Mouse (Mus musculus) hindbrain, embryonic 11.5 days (tissue): ENCODE measurements around the gene Dnah5. TPM values are rescaled to one million over a fixed set of nuclear protein-coding genes. Genes with fewer than 3 reads are reported as not detected.

Source experiments
- ATAC-seq: fragments of 200-750 bp; cut with Nextera tagmentation; 2 replicates; pipeline ENCODE4 v1.8.0; 2017; ENCODE audit warnings: mild to moderate bottlenecking, moderate TSS enrichment, moderate library complexity; ENCODE audit not compliant: low FRiP score
- DNase-seq: peaks from one replicate; pipeline ENCODE4 v3.0.0-alpha.2; 2015; ENCODE audit warnings: low spot score
- H3K27ac ChIP-seq: fragments of 300-500 bp; sonication (generic); 2 replicates; pipeline ENCODE4 v1.5.1; 2014; ENCODE audit warnings: mild to moderate bottlenecking, low read depth, low read length
- H3K27me3 ChIP-seq: fragments of 300-500 bp; sonication (generic); 2 replicates; pipeline ENCODE4 v1.6.1; 2014; ENCODE audit warnings: mild to moderate bottlenecking, low read length, moderate library complexity, mixed read lengths; ENCODE audit not compliant: control insufficient read depth, insufficient read depth
- H3K36me3 ChIP-seq: fragments of 300-500 bp; sonication (generic); 2 replicates; pipeline ENCODE4 v1.6.1; 2014; ENCODE audit warnings: mild to moderate bottlenecking, low read length, moderate library complexity, mixed read lengths; ENCODE audit not compliant: control insufficient read depth, insufficient read depth
- H3K4me1 ChIP-seq: fragments of 300-500 bp; sonication (generic); replicated peaks from 2 replicates; pipeline ENCODE4 v1.6.1; 2014; ENCODE audit warnings: low read length, mixed read lengths; ENCODE audit not compliant: control insufficient read depth, insufficient read depth
- H3K4me2 ChIP-seq: fragments of 300-500 bp; sonication (generic); replicated peaks from 2 replicates; pipeline ENCODE4 v1.6.1; 2014; ENCODE audit warnings: mild to moderate bottlenecking, low read depth, low read length
- H3K4me3 ChIP-seq: fragments of 300-500 bp; sonication (generic); 2 replicates; pipeline ENCODE4 v1.5.1; 2014; ENCODE audit warnings: low read depth, low read length
- H3K9ac ChIP-seq: fragments of 300-500 bp; sonication (generic); 2 replicates; pipeline ENCODE4 v1.6.1; 2014; ENCODE audit warnings: low read depth, low read length
- H3K9me3 ChIP-seq: fragments of 300-500 bp; sonication (generic); 2 replicates; pipeline ENCODE4 v1.6.1; 2016; ENCODE audit warnings: low read length; ENCODE audit not compliant: control insufficient read depth
- WGBS: fragments of 180-500 bp; shearing (Covaris S2); extraction: QIAGEN DNeasy Blood & Tissue Kit; methylation state at CpG from one replicate; pipeline ENCODE4 v1.1.7; 2014; 5-methylcytosine and 5-hydroxymethylcytosine counted together
- polyA plus RNA-seq: library from polyadenylated mRNA; unstranded; fragments of >200 nt; fragmentation: Nextera tagmentation; extraction: Ambion mirVana; gene quantifications from 2 replicates; pipeline ENCODE4 v1.2.1, GENCODE M21; 2014

Gene Dnah5
- polyA plus RNA-seq, 1 experiment from 2014 or later = 0.49 TPM

DNA sequence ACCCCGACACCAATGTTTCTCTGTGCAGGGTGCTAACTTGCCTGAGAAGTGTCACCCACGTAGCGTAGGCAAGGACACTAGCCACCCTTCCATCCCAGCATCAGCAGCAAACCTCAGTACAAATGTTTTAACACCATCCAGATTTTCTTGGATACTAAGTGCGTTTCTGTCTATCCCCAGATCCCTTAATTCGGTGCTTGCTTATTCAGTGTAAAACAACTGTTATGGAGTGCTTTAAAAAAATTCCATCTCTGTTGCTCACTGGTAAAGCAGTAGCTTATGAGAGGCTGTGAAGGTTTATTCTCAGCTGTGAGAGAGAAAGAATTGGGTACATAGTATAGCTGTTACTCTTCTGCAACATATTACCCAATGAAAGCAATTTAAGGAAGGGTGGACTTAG, 9.5 kb downstream of the Dnah5 start:
- no peaks in the 10 kb centered on the region for H3K4me1 ChIP-seq
- H3K27me3 ChIP-seq = no peaks in the 10 kb centered on the region
- H3K9ac ChIP-seq = no peak overlapping the region
- WGBS = 93% methylated on average over 5 of the region's 5 CpGs
- no peak overlapping the region for H3K27ac ChIP-seq
- no peak overlapping the region for H3K4me2 ChIP-seq
- DNase-seq = no peak
- H3K9me3 ChIP-seq = no peaks in the 10 kb centered on the region
- H3K36me3 ChIP-seq = no peaks in the 10 kb centered on the region
- no peak overlapping the region for H3K4me3 ChIP-seq
- no peak for ATAC-seq

DNA sequence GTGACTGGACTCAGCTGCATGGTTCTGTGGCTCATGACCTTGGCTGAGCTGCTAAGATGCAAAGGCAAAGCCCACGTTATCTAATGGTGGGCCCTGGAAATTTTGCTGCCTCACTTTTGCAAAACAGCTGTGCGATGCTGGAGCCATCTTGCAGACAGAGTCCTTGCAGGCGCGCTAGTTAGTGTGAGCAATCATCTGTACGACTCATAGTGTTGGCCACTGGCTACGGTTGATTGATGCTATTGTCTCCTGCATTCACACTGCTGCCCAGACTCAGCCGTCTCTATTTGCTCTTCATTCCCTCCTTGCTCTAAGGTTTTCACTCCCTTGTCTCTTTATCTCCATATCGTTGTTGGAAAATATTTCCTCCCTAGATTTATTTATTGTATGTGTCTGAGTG, 12.8 kb downstream of the Dnah5 start:
- peak; percentile 14 for DNase-seq

DNA sequence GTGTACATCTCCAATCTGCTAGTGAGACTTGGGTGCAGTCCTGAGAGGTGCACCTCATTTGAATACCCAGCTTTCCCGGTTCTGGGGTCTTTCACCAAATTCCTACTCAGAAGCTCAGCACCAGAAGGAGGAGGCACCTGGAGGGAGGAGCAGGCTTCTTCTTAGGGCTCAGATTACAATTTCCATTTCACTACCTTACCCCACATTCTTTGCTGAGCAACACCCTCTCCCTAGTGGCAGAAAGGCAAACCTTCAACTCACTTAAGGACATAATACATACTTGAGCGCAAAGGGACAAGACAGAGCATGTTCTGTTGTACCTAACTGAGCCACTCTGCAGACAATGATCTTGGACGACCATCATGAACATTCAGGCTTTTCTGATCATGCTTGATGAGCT, 23.8 kb downstream of the Dnah5 start:
- Histone ChIP-seq H3K36me3 (no peaks in the 10 kb centered on the region), H3K4me1 (no peaks in the 10 kb centered on the region), H3K9ac (no peak overlapping the region), H3K27me3 (no peaks in the 10 kb centered on the region), H3K27ac (no peak overlapping the region), H3K9me3 (no peaks in the 10 kb centered on the region), H3K4me3 (no peak overlapping the region), H3K4me2 (no peak overlapping the region)
- no peak for DNase-seq
- no peak for ATAC-seq
- 55% methylated on average over 3 of the region's 3 CpGs for WGBS

More for the DNA sequence above, 12.8 kb downstream of the Dnah5 start:
- WGBS = 49% methylated on average over 8 of the region's 8 CpGs
- Histone ChIP-seq H3K4me2 (no peak overlapping the region), H3K9me3 (no peaks in the 10 kb centered on the region), H3K27me3 (no peaks in the 10 kb centered on the region), H3K36me3 (no peaks in the 10 kb centered on the region), H3K4me1 (no peaks in the 10 kb centered on the region), H3K4me3 (no peak overlapping the region), H3K27ac (no peak overlapping the region), H3K9ac (no peak overlapping the region)
- ATAC-seq = peak; percentile 61; the same call in 1 of the 2 replicates

- Histone ChIP-seq H3K4me1 (no peaks in the 10 kb centered on the region), H3K9ac (no peak overlapping the region), H3K27me3 (no peaks in the 10 kb centered on the region), H3K4me3 (no peak overlapping the region), H3K4me2 (no peak overlapping the region), H3K9me3 (no peaks in the 10 kb centered on the region), H3K27ac (no peak overlapping the region), H3K36me3 (no peaks in the 10 kb centered on the region)
- no peak for DNase-seq
- 81% methylated on average over 1 of the region's 1 CpGs for WGBS
- no peak for ATAC-seq
Observed at GRCm38 (mm10) chr15:28260250-28260649, 56.7 kb downstream of the Dnah5 start.

DNA sequence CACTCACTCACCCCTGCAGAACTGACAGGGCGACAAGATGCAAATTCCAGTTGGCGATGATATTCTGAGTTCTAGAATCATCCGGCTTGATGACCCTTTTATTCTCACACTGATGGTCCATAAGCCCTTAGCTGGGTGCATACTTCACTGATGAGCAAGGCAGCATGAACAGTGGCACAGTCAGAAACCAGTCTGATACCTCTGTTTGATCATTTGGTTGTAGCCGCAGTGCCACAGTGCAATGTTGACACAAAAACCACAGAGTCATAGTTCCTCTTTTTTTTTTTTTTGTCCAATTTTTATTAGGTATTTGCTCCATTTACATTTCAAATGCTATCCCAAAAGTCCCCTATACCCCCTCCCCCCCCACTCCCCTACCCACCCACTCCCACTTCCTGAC, 95.9 kb downstream of the Dnah5 start:
- Histone ChIP-seq H3K9ac (no peak overlapping the region), H3K4me3 (no peak overlapping the region), H3K27ac (no peak overlapping the region), H3K36me3 (no peaks in the 10 kb centered on the region), H3K27me3 (no peaks in the 10 kb centered on the region), H3K4me1 (no peaks in the 10 kb centered on the region), H3K4me2 (no peak overlapping the region), H3K9me3 (no peaks in the 10 kb centered on the region)
- ATAC-seq (no peak), DNase-seq (no peak)
- WGBS = 91% methylated on average over 4 of the region's 4 CpGs

GRCm38 (mm10) chr15:28307131-28307530, 103.6 kb downstream of the Dnah5 start:
- ATAC-seq (no peak), DNase-seq (no peak)
- Histone ChIP-seq H3K27ac (no peak overlapping the region), H3K27me3 (no peaks in the 10 kb centered on the region), H3K9ac (no peak overlapping the region), H3K9me3 (no peaks in the 10 kb centered on the region), H3K36me3 (no peaks in the 10 kb centered on the region), H3K4me3 (no peak overlapping the region), H3K4me2 (no peak overlapping the region), H3K4me1 (no peaks in the 10 kb centered on the region)
- 62% methylated on average over 8 of the region's 8 CpGs for WGBS

- Histone ChIP-seq H3K9ac (no peak overlapping the region), H3K9me3 (no peaks in the 10 kb centered on the region), H3K27ac (no peak overlapping the region), H3K4me1 (no peaks in the 10 kb centered on the region), H3K27me3 (no peaks in the 10 kb centered on the region), H3K4me3 (no peak overlapping the region), H3K36me3 (no peaks in the 10 kb centered on the region), H3K4me2 (no peak overlapping the region)
- WGBS = 48% methylated on average over 2 of the region's 2 CpGs
- ATAC-seq = peak; percentile 80
- peak; percentile 17 for DNase-seq
Observed at GRCm38 (mm10) chr15:28307884-28308283, 104.3 kb downstream of the Dnah5 start.

GRCm38 (mm10) chr15:28310516-28310915, 107.0 kb downstream of the Dnah5 start:
- H3K4me1 ChIP-seq = no peaks in the 10 kb centered on the region
- H3K9me3 ChIP-seq = no peaks in the 10 kb centered on the region
- H3K9ac ChIP-seq = no peak overlapping the region
- no peak overlapping the region for H3K27ac ChIP-seq
- H3K36me3 ChIP-seq = no peaks in the 10 kb centered on the region
- DNase-seq = no peak
- ATAC-seq = no peak
- no peaks in the 10 kb centered on the region for H3K27me3 ChIP-seq
- WGBS = 85% methylated on average over 4 of the region's 4 CpGs
- no peak overlapping the region for H3K4me3 ChIP-seq
- no peak overlapping the region for H3K4me2 ChIP-seq

- Histone ChIP-seq H3K27ac (no peak overlapping the region), H3K27me3 (no peaks in the 10 kb centered on the region), H3K36me3 (no peaks in the 10 kb centered on the region), H3K4me3 (no peak overlapping the region), H3K4me1 (no peaks in the 10 kb centered on the region), H3K9ac (no peak overlapping the region), H3K9me3 (no peaks in the 10 kb centered on the region), H3K4me2 (no peak overlapping the region)
- WGBS = 78% methylated on average over 14 of the region's 14 CpGs
- no peak for DNase-seq
- ATAC-seq = no peak
Observed at GRCm38 (mm10) chr15:28313451-28313850, 109.9 kb downstream of the Dnah5 start.
